Mouse (Mus musculus) limb, embryonic 14.5 days (tissue): ENCODE measurements around the gene Arhgef10l. TPM values are rescaled to one million over a fixed set of nuclear protein-coding genes. Genes with fewer than 3 reads are reported as not detected.

Source experiments
- ATAC-seq: fragments of 200-750 bp; cut with Nextera tagmentation; 2 replicates; pipeline ENCODE4 v1.8.0; 2017; ENCODE audit warnings: low read depth, moderate number of reproducible peaks, moderate TSS enrichment; ENCODE audit not compliant: low FRiP score
- DNase-seq: peaks from one replicate; pipeline ENCODE4 v3.0.0-alpha.2; 2015; ENCODE audit warnings: low spot score
- H3K27ac ChIP-seq: fragments of 300-500 bp; sonication (generic); replicated peaks from 2 replicates; pipeline ENCODE4 v1.5.1; 2014; ENCODE audit warnings: low read depth, mild to moderate bottlenecking, low read length, moderate library complexity, mixed read lengths
- H3K27me3 ChIP-seq: fragments of 300-500 bp; sonication (generic); 2 replicates; pipeline ENCODE4 v1.6.1; 2014; ENCODE audit warnings: low read length, mixed read lengths; ENCODE audit not compliant: control insufficient read depth, insufficient read depth
- H3K36me3 ChIP-seq: fragments of 300-500 bp; sonication (generic); 2 replicates; pipeline ENCODE4 v1.6.1; 2014; ENCODE audit warnings: mild to moderate bottlenecking, low read length, moderate library complexity, mixed read lengths; ENCODE audit not compliant: control insufficient read depth, insufficient read depth
- H3K4me1 ChIP-seq: fragments of 300-500 bp; sonication (generic); 2 replicates; pipeline ENCODE4 v1.6.1; 2014; ENCODE audit warnings: antibody characterized with exemption, low read length, mixed read lengths; ENCODE audit not compliant: control insufficient read depth, insufficient read depth
- H3K4me2 ChIP-seq: fragments of 300-500 bp; sonication (generic); replicated peaks from 2 replicates; pipeline ENCODE4 v1.6.1; 2014; ENCODE audit warnings: low read depth, mild to moderate bottlenecking, low read length, moderate library complexity; ENCODE audit not compliant: severe bottlenecking
- H3K4me3 ChIP-seq: fragments of 300-500 bp; sonication (generic); replicated peaks from 2 replicates; pipeline ENCODE4 v1.5.1; 2014; ENCODE audit warnings: low read length
- H3K9ac ChIP-seq: fragments of 300-500 bp; sonication (generic); 2 replicates; pipeline ENCODE4 v1.6.1; 2014; ENCODE audit warnings: mild to moderate bottlenecking, low read depth, low read length, moderate library complexity; ENCODE audit not compliant: severe bottlenecking
- H3K9me3 ChIP-seq: fragments of 300-500 bp; sonication (generic); 2 replicates; pipeline ENCODE4 v1.6.1; 2016; ENCODE audit warnings: low read length; ENCODE audit not compliant: control insufficient read depth
- POLR2A ChIP-seq: fragments of 200-500 bp; IDR thresholded peaks from 2 replicates; pipeline ENCODE4 v1.8.0; 2012; ENCODE audit warnings: inconsistent platforms, mild to moderate bottlenecking, moderate library complexity, borderline replicate concordance; ENCODE audit not compliant: insufficient read depth, insufficient read length; ENCODE audit errors: extremely low read depth
- WGBS: fragments of 180-500 bp; shearing (Covaris S2); extraction: QIAGEN DNeasy Blood & Tissue Kit; methylation state at CpG from one replicate; pipeline ENCODE4 v1.1.7; 2014; 5-methylcytosine and 5-hydroxymethylcytosine counted together
- polyA plus RNA-seq, 2 experiments: library from polyadenylated mRNA; depleted of rRNA in 1 of 2; stranded (reverse) in 1 of 2; unstranded in 1 of 2; fragments of >200 nt; fragmentation: Nextera tagmentation in 1 of 2; extraction: Ambion mirVana in 1 of 2; gene quantifications; 2 replicates each; pipeline versions ENCODE4 v1.2.1 to v1.2.3; 2012 to 2014

Arhgef10l gene
- polyA plus RNA-seq, 2 experiments: 13.7 to 19.5 TPM

DNA sequence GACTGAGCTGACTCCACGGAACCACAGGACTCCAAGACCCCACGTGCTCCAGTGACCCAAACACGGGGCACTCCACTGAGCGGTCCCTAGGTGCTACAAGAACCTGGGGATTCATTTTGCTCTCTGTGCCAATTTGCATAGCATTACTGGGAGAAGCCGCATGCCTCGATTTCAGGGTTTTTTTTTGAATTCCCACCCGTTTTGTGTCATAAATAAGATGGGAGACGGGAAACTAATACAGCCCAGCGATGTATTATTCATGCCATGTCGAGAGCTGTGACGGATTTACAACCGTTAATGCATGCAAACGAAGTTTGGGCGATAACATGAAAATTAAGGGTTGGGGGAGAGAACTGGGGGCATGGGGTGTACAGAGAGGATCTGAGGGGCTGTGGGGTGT lies 136.1 kb downstream of the Arhgef10l start:
- no peak for DNase-seq
- Histone ChIP-seq H3K4me2 (no peak overlapping the region), H3K27ac (no peak overlapping the region), H3K27me3 (no peaks in the 10 kb centered on the region), H3K9ac (no peak overlapping the region), H3K4me3 (no peak overlapping the region), H3K36me3 (peaks cover 21% of the 10 kb centered on the region), H3K9me3 (no peaks in the 10 kb centered on the region), H3K4me1 (no peaks in the 10 kb centered on the region)
- TF ChIP-seq POLR2A: no peak
- 76% methylated on average over 14 of the region's 14 CpGs for WGBS
- no peak for ATAC-seq

DNA sequence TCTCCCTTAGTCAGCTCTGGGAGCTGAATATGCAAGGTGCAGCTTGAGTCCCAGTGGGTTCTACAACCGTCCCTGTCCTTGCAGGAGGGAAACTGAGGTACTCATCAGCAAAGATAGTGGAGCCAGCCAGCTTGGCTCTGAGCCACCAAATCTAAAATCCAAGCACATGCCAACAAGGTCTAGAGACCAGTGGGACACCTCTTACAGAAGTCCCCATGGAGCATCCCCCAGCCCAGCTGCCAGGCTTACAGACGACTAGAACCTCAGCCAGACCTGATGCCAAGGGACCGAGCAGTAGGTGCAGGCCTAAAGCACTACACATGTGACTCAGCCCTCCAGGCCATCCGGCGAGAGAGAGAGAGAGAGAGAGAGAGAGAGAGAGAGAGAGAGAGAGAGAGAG lies 137.4 kb downstream of the Arhgef10l start:
- Histone ChIP-seq H3K9me3 (no peaks in the 10 kb centered on the region), H3K36me3 (peaks cover 17% of the 10 kb centered on the region; the same call in 1 of the 2 replicates), H3K27ac (no peak overlapping the region), H3K27me3 (no peaks in the 10 kb centered on the region), H3K4me2 (no peak overlapping the region), H3K9ac (no peak overlapping the region), H3K4me1 (no peaks in the 10 kb centered on the region), H3K4me3 (no peak overlapping the region)
- DNase-seq (no peak), ATAC-seq (no peak)
- WGBS: 80% methylated on average over 4 of the region's 5 CpGs
- TF ChIP-seq POLR2A: no peak

DNA sequence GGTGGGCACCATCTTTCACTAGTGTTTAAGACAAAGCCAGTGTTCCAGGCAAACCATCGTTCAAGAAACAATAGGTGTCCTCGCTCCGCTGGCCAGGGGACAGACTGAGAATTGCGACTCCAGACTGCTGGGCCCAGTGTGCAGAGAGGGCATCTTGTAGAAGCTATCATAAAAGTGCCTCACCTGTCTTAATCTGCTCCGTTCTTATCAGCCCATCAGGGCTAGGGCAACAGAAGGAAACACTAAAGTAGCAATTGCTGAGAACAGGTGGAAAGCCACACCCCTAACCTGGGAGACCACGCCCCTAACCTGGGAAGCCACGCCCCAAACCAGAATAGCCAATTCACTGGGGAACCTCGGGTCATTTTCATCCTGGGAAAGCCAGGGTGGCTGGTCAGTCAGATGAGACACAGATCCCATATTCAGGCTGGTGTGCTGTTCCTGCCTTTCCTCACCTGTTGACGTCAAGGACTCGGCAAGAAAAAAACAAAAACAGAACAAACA lies 140.1 kb downstream of the Arhgef10l start:
- no peaks in the 10 kb centered on the region for H3K4me1 ChIP-seq
- ATAC-seq (no peak), DNase-seq (no peak)
- no peaks in the 10 kb centered on the region for H3K9me3 ChIP-seq
- H3K4me2 ChIP-seq: no peak overlapping the region
- H3K9ac ChIP-seq: no peak overlapping the region
- peaks cover 10% of the 10 kb centered on the region; the same call in 1 of the 2 replicates for H3K36me3 ChIP-seq
- TF ChIP-seq POLR2A: no peak
- H3K27ac ChIP-seq: no peak overlapping the region
- no peak overlapping the region for H3K4me3 ChIP-seq
- WGBS: 76% methylated on average over 10 of the region's 10 CpGs
- H3K27me3 ChIP-seq: no peaks in the 10 kb centered on the region

DNA sequence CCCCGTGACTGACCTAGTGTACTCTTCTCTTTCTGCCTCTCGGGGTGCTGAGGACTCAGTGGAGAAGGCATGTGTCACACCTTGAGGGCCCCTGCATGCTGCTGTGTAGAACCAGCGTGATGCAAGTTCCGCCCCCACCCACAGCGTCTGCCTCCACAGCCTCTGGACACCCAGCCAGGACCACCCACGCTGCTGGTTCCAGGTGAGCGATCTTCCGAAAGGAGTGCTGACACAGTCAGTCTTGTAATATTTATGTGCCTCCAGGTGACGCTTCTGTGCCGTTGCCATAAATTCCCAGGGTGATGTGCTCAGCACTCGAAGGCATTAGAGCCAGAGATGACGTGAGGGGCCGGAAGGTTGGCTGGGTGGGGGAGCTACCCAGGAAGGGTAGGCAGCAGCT lies 140.9 kb downstream of the Arhgef10l start:
- peaks cover 15% of the 10 kb centered on the region; the same call in 1 of the 2 replicates for H3K36me3 ChIP-seq
- DNase-seq (no peak), ATAC-seq (no peak)
- no peak overlapping the region for H3K4me2 ChIP-seq
- H3K9me3 ChIP-seq: no peaks in the 10 kb centered on the region
- no peaks in the 10 kb centered on the region for H3K4me1 ChIP-seq
- H3K27ac ChIP-seq: no peak overlapping the region
- H3K9ac ChIP-seq: no peak overlapping the region
- H3K4me3 ChIP-seq: no peak overlapping the region
- no peak for TF ChIP-seq POLR2A
- no peaks in the 10 kb centered on the region for H3K27me3 ChIP-seq
- 55% methylated on average over 13 of the region's 13 CpGs for WGBS

DNA sequence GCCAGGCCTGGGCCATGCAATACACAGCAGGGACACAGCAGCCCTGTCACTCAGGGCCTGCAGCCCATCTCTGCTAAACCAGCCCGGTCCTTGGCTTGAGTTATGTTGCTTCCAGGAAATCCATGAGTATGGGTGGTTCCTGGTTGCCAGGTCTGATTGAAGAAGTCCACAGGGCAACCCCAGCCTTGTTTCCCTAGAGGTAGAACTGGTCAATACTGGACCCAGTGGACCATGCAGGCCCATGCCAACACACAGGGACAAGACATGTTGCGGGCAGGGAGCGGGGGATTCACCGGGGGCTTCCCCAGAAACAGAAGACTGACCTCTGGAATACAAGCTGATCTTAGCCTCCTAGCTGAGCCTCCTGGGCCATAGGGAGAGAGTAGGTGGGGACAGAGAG lies 142.9 kb downstream of the Arhgef10l start:
- TF ChIP-seq POLR2A: no peak
- Histone ChIP-seq H3K4me1 (no peaks in the 10 kb centered on the region), H3K4me3 (no peak overlapping the region), H3K27ac (no peak overlapping the region), H3K27me3 (no peaks in the 10 kb centered on the region), H3K36me3 (peaks cover 28% of the 10 kb centered on the region; the same call in 1 of the 2 replicates), H3K9me3 (no peaks in the 10 kb centered on the region), H3K9ac (no peak overlapping the region), H3K4me2 (no peak overlapping the region)
- DNase-seq (no peak), ATAC-seq (no peak)
- WGBS: 94% methylated on average over 4 of the region's 4 CpGs

DNA sequence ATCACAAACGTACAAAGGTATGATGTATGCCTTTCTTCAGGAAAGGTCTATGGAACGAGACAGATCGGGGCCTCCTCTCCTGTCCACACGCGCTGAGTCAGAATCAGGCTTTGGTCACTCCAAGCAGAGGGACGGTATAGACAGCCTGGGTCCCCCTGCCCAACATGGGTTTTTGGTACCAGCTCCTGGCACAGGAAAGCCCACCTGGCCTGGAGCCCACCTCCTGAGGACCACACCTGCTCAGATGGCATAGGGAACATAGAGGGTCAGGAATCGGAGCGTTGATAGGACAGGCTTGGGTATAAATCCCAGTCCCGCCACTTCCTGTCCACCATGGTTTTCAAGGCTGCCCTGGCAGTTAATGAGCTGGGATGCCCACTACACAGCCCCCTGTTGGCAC lies 145.1 kb downstream of the Arhgef10l start:
- Histone ChIP-seq H3K4me2 (no peak overlapping the region), H3K27ac (no peak overlapping the region), H3K9me3 (no peaks in the 10 kb centered on the region), H3K9ac (no peak overlapping the region), H3K4me3 (no peak overlapping the region), H3K27me3 (no peaks in the 10 kb centered on the region), H3K36me3 (peaks cover 42% of the 10 kb centered on the region), H3K4me1 (no peaks in the 10 kb centered on the region)
- no peak for DNase-seq
- 94% methylated on average over 9 of the region's 9 CpGs for WGBS
- no peak for ATAC-seq
- no peak for TF ChIP-seq POLR2A
